Mouse (Mus musculus): Measurements from ENCODE around the gene Il6ra.

Gene Il6ra

DNA sequence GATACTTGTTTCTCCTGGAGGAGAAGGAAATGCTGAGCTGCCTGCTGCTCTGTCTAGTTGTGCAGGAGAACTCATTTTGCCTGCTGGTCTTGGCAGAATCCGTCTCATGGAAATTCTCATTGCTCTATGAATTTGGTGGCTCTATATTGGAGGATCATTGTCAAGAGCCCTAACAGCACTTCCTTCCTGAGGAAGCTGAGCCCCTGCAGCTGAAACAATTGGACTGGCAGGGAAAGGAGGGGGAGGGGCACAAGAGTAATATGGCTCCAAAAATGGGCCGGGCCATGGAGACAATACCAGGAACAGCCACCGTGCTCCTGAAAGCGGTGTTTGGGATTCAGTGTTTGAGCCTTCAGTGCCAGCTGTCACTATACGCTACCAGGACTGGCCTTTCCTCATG, 59.2 kb downstream of the Il6ra start:
- no peak for DNase-seq (ENCODE audit: low read depth, low spot score)

DNA sequence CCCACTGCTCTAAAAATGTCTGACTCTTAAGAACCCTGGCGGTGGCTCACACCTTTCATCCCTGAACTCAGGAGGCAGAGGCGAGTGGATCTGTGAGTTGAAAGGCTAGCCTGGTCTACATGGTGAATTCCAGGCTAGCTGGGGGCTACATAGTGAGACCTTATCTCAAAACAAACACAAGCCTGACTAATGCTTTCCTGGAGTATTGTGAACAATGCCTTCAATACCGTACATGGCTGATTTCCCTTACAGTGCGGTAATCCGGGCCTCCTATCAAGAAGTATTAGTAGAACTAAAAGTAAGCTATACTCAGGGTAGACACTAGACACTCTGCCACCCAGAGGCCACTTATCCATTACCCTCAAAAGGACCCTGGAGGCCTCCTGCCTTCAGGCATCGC, 64.9 kb downstream of the Il6ra start:
- no peak for DNase-seq (ENCODE audit: low read depth, low spot score)

GRCm38 (mm10) chr3:89847596-89847995, 65.4 kb downstream of the Il6ra start:
- DNase-seq (ENCODE audit: low read depth, low spot score) = no peak

DNA sequence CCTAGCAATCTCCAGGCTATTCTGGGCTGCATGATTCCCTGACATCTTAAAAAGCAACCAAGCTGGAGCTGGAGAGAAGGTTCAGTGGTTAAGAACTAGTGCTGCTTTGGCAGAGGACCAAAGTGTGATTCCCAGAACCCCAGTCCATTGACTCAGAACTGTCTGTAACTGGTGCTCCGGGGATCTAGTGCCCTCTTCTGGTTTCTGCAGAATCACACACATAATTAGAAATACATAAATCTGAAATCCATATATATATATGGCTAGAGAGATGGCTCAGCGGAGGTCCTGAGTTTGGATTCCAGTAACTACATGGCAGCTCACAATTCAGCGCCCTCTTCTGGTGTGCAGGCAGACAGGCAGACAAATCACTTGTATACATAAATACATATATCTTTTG, 65.9 kb downstream of the Il6ra start:
- no peak for DNase-seq (ENCODE audit: low read depth, low spot score)

DNA sequence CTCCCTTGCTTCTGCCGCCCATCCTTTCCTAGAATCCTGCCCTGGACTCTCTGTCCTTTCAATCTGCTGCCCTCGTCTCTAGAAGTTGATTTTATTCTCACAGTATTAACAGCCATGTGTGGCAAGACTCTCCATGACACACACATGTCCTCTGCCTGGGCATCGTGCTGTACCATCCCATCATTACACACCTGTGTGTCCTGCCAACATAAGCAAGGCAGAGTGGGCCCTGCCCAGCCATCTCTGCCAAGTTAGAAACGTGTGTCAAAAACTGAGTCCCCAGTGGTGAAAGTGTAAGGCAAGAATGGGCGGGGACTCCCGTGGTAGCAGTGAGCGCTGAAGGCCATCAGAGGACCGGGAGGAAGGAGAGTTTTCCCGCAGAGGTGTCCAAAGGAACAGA, 67.2 kb downstream of the Il6ra start:
- no peak for DNase-seq (ENCODE audit: low read depth, low spot score)

DNA sequence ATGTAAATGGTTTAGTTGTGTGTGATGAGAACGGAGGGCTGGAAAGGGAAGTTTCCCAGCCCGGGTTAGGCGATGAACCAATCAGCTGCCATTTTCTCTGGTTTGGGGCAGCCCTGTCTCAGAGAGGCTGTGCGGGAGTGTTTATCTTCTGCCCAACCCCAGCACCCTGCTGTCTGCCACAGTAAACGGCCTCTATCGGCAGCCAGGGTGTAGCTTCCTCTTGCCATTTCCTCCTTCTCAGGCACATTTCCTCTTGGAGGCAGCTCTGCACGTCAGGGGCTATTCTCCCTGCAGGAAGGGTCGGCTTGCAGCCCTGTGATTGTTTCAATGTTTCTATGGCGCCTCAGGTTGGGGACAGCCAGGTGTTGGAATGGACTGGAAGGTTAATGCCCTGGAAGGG, 69.8 kb downstream of the Il6ra start:
- peak; percentile 22 for DNase-seq (ENCODE audit: low read depth, low spot score)

DNA sequence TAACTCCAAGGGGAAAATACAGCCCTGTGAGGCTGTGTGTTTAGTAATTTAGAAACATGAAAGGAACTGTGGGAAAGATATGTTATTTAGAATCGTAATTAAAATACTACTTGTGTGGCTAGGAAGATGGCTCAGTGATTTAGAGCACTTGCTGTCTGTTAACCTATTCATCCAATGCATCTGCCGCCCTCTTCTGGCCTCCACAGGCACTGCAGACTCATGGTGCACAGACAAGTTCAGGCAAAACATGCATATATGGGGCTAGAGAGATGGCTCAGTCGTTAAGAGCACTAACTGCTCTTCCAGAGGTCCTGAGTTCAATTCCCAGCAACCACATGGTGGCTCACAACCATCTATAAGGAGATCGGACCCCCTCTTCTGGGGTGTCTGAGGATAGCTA, 70.7 kb downstream of the Il6ra start:
- no peak for DNase-seq (ENCODE audit: low read depth, low spot score)

- no peak for DNase-seq (ENCODE audit: low read depth, low spot score)
Observed at GRCm38 (mm10) chr3:89835362-89835761, 77.6 kb downstream of the Il6ra start.

DNA sequence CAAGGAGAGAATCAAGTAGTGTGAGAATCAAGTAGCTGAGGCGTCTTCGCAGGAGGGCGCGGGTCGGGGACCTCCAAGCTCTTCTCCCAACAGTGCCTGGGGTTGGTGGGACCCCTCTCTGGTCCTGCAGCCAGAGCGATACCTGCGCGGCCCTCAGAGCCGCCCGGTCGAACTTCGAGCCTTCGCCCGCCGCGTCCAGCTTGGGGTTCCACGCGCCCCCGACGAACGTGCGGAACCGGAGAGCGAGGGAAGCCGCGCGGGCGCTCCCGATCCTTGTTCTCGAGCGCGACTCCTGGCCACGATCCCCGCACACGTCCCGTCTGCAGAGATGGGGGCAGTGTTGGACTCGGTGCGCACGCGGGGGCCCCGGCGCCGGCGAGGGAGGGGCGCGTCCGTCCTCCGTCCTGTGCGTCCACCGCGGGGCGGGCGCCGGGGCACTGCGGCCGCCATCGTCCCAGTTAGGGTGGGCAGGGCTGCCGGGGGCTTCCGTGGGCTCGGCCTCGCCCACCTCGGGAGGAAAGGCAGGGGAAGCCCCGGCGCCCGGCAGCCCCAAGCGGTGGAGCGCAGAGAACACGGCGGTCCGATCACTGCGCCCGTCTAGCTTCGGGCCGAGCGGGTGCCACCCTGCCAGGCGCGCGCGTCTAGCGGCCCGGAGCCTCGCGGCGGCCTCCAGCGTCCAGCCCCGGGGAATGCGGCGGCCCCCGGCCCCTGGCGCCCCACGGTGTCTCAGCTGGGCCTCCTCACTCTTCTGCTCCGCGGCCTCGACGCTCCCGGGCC, 82.0 kb downstream of the Il6ra start, which contains the start of gene She:
Gene She, plus strand, starts transcription at position 556 of the 777 bp plus-strand sequence.
- DNase-seq (ENCODE audit: low read depth, low spot score) = no peak

GRCm38 (mm10) chr3:89826295-89826694, 86.7 kb downstream of the Il6ra start:
- no peak for DNase-seq (ENCODE audit: low read depth, low spot score)

GRCm38 (mm10) chr3:89823594-89823993, 89.4 kb downstream of the Il6ra start:
- DNase-seq (ENCODE audit: low read depth, low spot score) = no peak

- DNase-seq (ENCODE audit: low read depth, low spot score) = no peak
Observed at GRCm38 (mm10) chr3:89821548-89822480, 91.2 kb downstream of the Il6ra start.

DNA sequence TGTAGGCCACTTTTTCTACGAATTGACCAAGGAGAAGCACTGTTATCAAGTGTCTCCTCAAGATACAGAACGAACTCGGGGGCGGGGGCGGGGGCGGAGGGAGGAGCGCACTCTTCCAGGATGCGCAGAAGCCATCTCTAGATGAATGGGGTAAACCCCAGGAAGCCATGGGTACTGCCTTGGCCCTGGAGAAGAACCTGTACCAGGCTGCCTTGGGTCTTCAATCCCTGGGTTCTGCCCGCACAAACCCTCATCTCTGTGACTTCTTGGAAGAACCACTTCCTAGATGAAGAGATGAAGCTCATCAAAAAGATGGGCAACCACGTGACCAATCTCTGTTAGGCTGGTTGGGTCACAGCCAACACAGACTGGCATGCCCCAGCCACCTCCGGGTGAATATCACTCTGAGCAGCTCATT, 91.9 kb downstream of the Il6ra start:
- no peak for DNase-seq (ENCODE audit: low read depth, low spot score)

GRCm38 (mm10) chr3:89820311-89821095, 92.5 kb downstream of the Il6ra start:
- peak; percentile 2 for DNase-seq (ENCODE audit: low read depth, low spot score)

- DNase-seq (ENCODE audit: low read depth, low spot score) = no peak
Observed at GRCm38 (mm10) chr3:89819897-89820296, 93.1 kb downstream of the Il6ra start.

DNA sequence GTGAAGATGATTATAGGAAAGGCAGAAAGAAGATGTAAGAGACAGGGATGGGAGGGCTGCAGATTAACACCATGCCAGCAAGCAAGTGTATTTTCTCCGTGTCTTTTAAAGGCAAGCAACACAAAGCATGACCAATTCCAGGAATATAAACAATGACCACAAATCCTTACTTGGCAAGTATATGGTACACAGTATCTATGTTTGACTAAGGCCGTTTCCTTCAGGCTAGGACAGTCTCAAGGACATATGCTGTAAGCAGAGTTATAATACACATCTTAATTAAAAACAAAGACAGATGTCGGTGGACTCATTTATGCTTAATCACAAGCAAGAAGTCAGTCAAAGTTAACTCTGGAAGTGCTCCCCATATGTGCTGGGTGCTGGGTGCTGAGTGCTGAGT, 94.4 kb downstream of the Il6ra start:
- DNase-seq (ENCODE audit: low read depth, low spot score) = no peak

DNA sequence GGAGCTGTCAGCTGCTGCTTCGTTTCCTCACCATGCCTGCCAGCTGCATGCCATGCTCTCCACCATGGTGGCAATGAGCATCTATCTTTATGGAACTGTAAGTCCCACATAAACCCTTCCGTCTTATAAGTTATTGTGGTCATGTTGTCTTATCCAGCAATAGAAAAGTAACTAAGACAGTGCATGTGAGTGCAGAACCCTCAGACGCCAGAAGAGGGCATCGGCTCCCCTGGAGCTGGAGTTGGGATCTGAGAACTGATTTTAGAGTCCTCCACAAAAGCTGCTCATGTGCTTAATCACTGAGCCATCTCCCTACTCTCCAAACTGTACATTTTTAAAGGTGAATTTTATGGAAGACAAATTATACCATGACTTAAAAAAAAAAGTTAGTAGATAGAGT, 95.9 kb downstream of the Il6ra start:
- peak; percentile 3 for DNase-seq (ENCODE audit: low read depth, low spot score)
